Mouse (Mus musculus): ENCODE data around the gene Ank3.

- no peak for TF ChIP-seq EP300 (IDR thresholded peaks at IDR 0.05; ENCODE audit: low read depth)
- no peak for TF ChIP-seq CTCF (IDR thresholded peaks at IDR 0.05; ENCODE audit: low read depth)
Measured at GRCm38 (mm10) chr10:69678230-69678629, 279.7 kb downstream of the Ank3 start.
